Mouse (Mus musculus): ENCODE measurements around the gene Ryr1.
"Not testable (repeated sequence)": the region's sequence is repeated elsewhere in the genome, so short reads cannot be mapped to it uniquely, and the experiment has no call there.

Gene Ryr1

DNA sequence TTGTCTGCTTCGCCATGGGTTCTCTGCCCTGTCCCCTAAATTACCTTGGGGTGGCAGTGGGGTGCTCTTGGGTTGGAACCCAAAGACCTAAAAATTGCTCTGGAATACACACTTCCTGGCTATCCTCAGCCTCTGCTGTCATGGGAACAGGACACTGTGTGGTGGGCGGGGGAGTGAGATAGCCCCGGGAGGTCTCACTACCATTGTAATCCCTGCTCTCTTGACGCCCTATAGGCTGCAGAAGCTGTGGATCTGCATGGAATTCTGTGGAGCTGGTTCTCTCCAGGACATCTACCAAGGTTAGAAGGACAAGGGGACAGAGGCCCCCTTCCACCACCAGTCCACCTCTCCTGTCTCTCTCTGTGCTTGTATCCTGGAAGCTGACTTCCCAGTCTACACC, 141.1 kb downstream of the Ryr1 start:
- DNase-seq, result no peak

DNA sequence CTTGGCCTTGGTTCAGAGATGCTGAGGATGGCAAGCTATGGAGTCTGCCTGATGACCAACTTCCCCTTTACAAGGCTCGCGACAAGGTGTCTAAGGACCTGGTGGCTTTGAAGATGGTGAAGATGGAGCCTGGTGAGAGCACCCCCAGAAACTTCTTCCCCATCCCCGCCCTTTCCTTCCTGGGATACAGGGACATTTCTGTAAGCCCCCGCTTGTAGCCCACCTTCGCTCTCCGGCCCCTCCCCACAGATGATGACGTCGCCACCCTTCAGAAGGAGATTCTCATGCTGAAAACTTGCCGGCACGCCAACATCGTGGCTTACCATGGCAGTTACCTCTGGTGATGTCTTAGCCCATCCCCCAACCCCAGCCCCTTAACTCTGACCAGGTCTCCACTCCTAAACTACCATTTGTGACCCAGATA, 141.8 kb downstream of the Ryr1 start:
- DNase-seq, result no peak

DNA sequence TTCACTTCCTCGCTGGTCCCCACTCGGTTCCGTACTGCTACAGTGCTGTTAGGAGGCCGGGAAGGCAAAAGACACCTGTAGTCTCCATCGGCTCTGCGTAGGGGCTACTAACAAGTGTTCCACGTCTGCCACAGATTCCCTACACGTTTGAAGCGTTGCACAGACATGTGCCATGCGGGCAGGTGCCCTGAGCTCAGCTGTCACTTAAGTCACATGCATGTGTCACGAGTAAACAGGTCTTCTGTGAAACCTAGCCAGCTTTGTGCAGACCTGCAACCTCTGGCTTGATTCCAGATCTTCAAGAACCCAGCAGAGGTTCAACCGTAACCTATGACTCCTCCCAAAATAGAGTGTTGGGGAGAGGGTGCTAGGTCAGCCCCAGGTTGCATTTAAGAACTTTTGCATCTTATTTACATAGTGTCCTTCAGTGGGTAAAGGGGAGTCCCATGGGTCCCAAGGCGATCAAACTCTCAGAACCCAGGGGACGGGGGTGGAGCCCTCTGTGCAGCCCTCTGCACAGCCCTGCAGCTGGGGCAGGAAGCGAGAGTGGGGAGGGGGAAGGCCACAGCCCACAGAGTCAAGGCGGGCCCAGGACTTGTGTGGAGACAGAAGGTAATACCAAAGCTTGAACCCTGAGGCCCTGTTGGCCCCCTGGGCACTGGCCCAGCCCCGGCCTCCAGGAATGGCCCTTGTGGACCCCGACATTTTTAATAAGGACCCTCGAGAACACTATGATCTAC, 142.5 kb downstream of the Ryr1 start:
- DNase-seq, result no peak

DNA sequence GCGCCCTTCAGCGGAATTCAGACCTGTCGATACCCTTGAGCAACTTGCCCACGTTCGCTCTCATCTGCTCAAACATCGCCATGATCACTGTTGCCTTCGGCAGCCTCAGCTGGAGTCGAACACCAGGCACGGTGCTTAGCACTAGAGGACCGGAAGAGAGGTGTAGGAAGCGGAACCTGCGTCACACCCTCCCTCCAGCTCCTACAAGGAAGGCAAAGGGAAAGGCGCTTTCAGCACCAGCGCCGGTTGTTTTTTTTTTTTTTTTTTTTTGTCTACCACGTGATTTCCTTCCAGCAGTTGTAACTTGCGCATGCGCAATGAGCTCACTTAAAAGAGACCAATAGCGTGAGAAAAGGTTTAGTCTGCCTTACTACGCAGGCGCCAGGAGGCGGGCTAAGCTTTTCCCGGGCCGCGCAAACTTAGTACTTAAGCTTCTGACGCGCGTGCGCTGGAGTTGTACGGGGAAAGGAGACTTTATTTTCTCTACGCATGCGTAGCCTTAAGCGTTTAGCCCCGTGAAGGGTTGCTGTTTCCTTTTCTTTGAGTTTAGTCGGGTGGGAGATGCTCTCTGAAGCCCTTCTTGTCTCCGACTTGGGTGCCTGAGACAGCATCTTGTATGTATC, 143.2 kb downstream of the Ryr1 start, which contains the start of the genes Eif3k and Map4k1:
Eif3k (minus strand) TSS at position 214 of the 623 bp plus-strand sequence.
Map4k1 (plus strand) TSS at position 400 of the 623 bp plus-strand sequence.
- peak; percentile 99 for DNase-seq

DNA sequence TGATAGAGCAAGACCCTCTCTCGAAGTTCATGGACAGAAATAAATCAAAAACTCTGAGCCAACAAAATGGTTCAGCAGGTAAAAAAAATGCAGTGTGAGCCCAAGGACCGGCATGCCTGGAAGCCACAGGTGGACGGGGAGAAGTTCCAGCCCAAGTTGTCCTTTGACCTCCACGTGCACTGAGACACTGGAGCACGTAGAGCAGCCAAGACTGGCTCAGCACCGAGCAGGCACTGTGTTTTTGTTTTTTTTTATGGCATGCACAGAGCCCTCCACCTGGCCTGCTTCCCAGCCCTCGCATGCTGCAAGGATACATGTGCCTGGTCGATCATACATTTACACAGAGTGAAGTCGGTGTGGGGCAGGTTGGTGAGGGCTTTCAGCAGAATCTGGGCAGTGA, 147.4 kb downstream of the Ryr1 start:
- DNase-seq, result peak; percentile 77

DNA sequence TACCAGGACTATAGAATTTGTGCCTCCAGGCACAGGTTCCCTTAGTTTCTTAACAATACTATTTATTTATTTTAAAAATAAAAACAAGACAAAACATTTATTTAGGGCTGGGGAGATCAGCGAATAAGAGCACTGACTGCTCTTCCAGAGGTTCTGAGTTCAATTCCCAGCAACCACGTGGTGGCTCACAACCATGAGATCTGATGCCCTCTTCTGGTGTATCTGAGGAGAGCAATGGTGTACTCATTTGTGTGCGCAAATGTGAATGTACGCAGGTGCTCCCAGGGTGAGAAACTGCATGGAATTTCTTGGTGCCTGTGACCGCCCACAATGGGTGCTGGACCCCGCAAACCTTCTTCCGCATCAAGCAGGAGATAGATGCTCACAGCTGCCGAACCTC, 152.0 kb downstream of the Ryr1 start:
- no peak for DNase-seq

DNA sequence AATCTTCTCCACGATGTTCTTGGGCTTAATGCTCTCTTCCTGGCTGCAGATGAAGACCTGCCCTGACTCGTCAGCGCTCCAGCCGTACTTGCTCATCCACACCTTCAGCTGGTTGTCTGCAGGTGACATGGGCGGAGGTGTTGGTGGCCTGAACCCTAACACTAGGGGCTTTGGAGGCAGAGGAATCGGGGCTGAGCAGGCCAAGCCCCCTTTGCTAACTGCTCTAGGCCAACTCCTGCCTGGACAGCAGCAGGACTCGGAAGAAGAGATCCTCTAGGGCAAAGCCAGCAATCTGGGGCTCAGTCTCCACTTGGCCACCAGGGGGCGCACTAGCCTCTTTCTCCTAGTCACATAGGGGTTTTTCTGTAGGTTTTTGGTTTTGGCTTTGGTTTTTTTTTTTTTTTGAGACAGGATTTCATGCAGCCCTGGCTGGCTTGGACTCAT, 152.4 kb downstream of the Ryr1 start:
- DNase-seq, result peak; percentile 82

DNA sequence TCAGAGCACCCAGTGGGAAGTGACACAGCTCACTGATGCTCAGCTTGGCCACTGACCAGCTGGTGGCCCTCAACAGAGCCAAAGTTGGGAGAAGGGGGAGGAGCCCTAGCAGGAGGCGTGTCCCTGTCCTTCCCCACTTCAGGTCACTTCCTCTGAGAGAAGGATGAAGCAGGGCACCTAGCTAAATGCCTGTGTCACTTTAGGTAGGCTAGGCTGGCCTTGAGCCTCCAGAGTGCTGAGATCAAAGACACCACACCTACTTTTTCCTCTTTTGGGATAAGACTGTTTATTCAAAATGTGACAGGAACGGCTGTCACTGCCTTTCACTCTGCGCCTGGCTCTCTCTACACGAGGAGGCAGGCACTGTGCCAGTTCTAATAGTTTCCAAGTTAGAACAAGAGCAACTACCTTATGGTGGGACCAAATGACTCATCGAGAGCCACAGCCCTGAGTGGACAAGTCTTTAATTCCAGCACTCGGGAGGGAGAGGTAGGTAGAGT, 153.2 kb downstream of the Ryr1 start:
- peak; percentile 62 for DNase-seq

DNA sequence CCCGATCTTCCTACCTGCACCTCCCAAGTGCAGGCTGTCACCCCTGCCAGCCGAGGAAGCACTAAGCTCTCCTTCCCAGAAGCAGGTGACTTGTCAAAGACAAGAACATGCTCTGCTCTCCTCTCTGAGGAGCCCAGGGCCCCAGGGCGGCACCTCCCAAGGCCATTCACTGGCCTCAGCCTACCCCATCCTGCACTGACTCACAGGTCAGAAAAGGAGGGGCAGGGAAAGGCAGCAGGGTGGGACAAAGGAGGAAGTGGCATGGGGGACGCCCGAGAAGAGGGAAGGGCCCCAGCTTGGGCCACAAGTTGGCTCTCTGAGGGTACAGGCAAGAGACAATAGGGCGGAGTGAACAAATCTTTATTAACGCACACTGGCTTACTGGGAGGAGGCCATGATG, 153.9 kb downstream of the Ryr1 start:
- DNase-seq, result no peak

DNA sequence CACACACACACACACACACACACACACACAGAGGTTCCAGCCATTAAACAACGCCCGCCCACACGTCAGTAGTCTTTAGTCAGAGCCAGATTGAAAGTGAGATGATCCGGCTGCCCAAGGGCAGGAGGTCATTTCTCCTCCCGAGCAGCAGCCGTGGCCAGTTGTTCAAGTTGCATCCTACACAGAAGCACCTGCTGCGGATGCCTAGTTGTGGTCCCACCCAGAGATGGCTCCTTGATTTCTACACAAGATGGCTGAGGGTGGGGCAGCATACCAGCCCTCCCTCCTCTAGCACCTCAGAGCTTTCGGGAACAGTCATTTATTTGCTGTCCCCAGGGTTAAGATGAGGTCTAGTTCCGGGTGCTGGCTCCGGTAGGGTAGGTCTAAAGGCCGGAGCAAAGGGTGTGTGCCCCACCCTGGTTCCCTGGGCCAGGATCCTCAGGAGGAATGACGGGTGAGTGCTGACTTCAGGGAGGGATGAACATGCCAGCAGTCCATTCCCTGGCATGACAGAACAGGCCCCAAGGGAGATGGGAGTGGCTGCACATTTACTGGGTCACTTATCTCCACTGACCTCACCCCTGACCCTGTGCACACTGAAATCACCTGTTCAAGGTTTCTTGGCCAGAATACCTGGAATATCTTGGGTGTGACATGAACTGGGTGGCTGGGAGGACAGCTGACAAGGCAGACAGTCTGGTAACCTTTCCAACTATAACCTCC, 155.1 kb downstream of the Ryr1 start:
- DNase-seq, result no peak

DNA sequence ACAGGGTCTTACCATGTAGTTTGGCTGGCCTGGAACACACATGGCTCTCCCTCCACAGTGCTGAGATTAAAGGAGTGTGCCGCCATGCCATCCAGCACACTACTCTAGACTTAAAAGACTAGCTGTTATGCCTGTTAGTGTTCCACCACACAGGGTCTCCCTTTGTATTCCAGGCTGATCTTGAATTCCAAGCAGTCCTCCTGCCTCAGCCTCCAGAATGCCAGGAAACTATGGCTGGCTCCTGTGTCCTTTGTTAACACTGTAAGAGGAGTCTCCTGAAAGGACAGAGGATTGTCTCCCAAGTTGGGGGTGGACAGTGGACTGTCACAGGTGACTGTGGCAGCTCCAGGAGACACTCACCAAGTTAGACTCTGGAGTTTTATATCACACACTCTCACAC, 155.7 kb downstream of the Ryr1 start:
- DNase-seq, result no peak

DNA sequence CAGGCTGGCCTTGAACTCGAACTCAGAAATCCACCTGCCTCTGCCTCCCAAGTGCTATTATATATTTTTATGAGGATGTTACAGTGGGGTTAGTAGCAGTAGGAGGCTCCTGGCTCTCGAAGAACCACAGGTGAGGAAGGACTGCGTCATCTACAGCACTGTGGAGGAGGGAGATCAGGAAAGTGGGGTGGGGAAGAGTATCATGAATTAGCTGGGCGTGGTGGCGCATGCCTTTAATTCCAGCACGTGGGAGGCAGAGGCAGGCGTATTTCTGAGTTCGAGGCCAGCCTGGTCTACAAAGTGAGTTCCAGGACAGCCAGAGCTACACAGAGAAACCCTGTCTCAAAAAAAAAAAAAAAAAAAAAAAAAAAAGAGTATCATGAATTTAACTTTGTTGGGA, 156.9 kb downstream of the Ryr1 start:
- not testable (repeated sequence) for DNase-seq

DNA sequence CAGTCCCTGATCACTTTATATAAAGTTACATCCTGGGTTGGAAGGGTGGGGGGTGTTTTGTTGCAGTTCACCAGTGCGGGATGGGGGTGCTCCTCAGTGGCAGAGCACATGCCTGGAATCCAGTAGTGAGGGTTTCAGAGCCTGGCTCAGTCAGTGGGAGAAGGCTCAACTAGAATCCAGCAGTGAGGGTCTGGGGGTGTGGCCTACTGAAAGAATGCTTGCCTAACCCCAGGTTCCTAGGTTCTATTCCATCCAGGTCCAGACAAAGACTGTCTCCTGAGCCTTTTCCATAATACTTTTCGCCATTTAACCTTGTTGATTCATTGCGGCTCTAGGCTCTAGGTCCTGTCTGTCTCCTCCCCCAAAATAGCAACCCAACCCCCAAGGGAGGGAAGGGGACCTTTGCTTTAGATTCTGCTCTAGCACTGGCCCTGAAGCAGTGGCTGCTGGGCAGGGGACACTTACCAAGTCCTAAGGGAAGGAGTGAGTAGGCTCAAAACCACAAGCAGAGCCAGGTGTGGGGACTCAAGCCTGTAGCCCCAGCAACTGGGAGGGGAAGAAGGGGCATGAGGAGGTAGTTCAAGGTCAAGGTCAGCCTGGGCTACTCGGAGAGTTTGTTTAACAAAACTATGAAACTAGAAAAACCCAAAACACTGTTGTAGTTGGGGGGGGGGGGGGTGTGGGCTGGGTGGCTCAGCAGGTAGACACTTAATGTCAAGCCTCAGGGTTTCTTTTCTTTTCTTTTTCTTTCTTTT, 158.1 kb downstream of the Ryr1 start:
- DNase-seq, result no peak

DNA sequence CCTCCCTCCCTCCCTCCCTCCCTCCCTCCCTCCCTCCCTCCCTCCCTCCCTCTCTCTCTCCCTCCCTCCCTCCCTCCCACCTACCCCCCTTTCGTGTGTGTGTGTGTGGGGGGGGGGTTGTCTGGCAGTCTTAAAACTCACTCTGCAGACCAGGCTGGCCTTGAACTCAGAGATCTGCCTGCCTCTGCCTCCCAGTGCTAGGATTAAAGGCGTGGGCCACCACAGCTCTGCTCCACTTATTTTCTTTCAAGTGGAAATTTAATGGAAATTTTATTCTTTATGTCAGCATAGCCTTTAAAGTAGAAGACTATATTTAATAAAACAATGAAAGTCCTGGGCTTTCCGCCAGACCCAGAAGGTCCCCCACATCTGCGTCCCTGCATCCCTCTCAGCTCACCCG, 158.8 kb downstream of the Ryr1 start:
- DNase-seq, result no peak

DNA sequence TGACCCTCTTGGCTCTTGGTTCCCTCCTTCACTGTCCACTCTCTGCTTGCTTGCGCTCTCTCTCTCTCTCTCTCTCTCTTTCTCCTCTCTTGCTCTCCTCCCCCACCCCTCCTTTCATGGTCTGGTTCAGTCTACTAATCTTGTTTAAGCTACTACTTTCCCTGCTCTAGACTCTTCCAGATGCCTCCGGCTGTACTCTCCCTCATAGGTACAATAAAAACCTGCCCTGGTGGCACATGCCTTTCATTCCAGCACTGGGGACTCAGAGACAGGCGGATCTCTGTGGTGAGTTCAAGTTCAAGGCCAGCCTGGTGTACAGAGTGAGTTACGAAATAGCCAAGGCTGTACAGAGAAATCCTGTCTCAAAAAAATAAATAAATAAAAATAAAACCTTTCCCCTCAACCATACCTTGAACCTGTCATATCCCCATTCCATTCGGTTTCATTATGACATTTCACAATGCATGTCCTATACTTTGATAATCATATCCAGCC, 159.6 kb downstream of the Ryr1 start:
- DNase-seq, result no peak

DNA sequence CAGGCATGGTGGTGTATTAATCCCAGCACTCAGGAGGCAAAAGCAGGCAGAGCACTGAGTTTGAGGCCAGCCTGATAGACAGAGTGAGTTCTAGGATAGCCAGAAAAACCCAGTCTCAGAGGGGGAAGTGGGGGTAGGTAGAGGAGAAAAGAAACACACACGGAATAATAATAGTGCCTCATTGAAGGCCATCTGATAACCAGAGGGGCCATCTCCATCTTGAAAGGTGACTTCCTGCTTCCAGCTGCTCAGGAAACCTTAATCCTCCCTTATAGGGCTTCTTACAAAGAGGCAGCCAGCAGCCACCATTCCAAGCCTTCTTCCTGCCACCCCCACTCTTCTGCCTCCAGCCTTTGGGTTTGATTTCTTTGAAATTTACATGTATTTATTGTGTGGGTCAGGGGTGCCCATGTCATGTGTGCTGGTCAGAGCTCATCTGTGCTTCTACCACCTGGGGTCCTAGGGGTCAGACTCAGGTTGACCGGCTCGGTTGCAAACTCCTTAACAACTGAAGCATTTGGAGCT, 161.5 kb downstream of the Ryr1 start:
- no peak for DNase-seq

DNA sequence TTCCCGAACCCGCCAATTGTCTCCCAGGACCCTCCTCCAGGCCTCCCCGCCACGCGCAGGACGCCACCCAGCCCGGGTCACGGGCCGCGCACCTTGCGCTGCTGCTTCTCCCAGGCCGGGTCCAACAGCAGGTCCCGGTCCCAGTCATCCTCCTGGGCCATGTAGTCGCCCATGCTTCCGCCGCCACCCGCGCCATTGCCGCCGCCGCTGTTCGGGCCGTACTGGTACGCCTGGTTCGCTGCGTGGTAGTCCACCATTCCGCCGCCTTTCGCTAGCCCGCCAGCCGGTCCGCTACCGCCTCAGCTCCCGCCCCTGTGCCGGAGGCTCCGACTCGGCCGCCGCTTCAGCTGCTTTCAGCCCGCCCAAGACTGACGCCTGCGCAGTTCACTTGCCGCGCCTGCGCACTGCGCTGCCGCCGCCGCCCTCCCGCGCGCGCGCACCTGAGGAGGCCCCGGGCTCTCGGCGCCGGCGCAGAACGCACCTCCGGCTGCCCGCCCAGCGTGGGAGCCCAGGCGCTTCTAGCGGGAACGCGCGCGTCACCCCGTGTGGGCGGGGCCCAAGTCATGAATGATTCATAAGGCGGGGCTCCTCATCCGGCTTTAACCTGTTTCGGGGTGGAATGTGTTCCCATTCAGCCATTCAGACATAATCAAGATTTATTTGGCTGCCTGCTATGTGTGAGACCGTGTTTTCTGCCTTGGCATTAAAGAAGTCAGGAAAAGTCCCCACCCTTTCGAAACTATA, 162.9 kb downstream of the Ryr1 start, which contains the start of gene Actn4:
Actn4 (minus strand) TSS at position 414 of the 744 bp plus-strand sequence.
- peak; percentile 100 for DNase-seq

DNA sequence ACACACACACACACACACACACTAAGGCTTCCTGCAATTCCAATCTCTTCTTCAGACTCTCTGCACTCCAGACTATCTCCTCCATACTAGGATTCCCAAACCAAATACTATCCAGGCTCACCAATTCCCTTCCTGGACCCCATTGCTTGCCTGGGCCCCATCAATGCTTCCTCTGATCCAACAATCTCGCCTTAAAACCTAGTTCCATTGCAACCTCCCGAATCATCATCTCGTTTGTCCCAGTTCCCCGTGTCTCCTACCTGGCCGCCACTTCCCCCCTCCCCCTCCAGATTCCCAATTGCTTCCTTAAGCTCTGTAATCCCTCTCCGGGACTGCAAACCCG, 163.4 kb downstream of the Ryr1 start:
- DNase-seq, result no peak

DNA sequence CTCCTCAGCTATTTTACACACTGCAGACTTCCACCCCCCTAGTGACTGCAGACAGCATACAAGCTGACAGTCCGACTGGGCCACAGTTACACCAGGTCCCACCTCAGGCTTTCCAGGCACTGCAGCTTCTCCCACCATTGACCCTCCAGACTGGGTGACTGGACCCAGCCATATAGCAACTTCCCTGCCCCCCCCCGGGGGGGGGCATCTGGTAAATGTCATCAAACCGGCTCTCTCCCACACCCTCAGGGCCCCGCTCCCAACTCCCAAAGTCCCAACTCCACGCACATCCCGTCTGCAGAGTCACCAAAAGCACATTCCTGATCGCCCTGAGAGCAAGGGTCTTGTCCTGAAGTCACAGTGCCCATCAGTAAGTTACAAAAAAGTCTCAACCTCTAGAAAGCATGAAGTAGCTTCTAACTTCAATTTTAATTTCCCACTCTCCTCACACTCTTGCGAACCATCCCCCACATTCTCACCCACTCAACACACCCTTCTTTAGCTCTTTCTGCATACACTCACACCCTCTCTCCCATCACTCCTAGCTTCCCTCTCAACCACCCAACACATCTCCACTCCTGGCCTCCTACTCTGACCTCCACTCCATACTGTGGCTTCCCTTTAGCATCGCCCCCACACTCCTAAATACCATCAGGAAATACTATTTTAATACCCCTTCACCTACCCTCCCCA, 164.5 kb downstream of the Ryr1 start:
- DNase-seq, result no peak

DNA sequence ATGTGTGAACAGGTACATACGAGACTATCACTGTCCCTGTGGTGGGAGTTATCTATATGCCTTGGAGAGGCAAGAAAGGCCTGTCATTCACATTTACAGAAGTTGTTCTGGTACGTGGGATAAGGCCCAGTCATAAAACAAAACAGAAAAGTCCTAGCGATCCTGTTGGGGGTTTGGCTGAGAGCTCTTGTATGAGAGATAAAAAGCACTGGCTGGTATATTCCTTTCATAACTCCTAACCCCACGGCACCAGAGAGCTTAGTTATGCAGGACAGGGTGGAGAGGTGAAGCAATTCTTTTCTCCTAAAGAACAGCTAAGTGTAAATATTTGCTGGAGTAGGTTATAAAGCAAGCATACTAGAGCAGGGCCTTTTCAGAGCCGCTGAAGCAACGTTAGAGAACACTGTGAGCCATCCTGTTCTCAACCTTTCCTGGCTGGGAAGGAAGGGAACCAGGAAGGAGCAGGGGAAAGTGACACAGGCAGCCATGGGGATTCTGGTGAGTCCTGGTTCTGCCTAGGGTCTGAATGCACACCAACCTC, 165.4 kb downstream of the Ryr1 start:
- no peak for DNase-seq

DNA sequence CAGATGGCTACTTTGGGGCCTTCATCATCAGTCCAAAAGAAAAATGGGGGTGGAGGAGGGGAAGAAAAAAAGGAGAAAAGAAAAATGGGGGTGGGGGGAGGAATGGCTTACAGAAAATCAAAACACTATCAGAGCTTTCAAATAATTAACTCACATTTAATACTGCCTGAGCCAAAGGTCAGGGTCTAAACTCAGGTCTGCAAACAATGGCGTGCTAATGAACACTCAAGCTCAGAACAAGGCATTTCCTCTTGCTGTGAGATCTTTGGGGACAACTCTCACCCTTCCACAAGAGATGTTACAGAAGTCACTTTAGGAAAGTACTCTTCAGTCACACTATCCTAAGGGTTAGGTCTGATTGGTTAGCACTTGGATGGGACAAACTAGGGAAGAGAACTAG, 166.2 kb downstream of the Ryr1 start:
- no peak for DNase-seq
